Mouse (Mus musculus): ENCODE measurements around the gene Gls.

DNA sequence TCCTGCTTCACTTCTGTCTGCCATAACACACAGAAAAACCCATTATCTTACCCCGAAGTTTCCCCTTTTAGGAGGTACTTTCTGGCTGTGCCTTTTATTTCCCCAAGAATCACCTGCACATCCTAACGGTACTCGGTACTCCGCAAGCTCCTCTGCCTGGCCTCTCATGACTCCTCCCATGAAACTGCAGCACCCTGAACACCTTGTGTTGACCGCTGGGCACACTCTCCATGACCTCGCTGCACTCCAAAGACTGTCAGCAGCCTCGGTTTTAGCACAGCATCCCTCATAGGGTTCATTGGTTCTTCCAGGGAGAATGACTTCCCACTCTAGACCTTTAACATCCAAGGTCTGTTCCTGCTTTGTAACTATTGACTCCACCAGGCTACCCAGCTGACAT is 62.3 kb downstream of the Gls start:
- TF ChIP-seq SRF (IDR thresholded peaks at IDR 0.05; ENCODE audit: control insufficient read depth, insufficient read length, low read depth) (no peak), MYOG (IDR thresholded peaks at IDR 0.05; ENCODE audit: control insufficient read depth in 1 of 3, insufficient read depth in 1 of 3, insufficient read length in 2 of 3, low read depth in 2 of 3) (no peak), POLR2A (IDR thresholded peaks at IDR 0.05; ENCODE audit: insufficient read length, low read depth) (no peak), MAX (IDR thresholded peaks at IDR 0.05; ENCODE audit: low read depth) (no peak), USF1 (IDR thresholded peaks at IDR 0.05; ENCODE audit: low read depth) (no peak), POLR2AphosphoS2 (IDR thresholded peaks at IDR 0.05; ENCODE audit: insufficient read length, low read depth) (no peak)

Data from myocyte (in vitro differentiated cells).